ENCODE assay signal across 29 mouse cellular contexts in genomic region chr7:44914396-44914795, GRCm38 (mm10). TPM values are rescaled to one million over a fixed set of nuclear protein-coding genes. Genes with fewer than 3 reads are reported as not detected.
A peak's percentile ranks its signal among the peaks of the same experiment; 100 is the strongest.
DNase-seq lines count a peak whose midpoint lies in the region; ATAC-seq and TF ChIP-seq lines count a peak whose summit lies in the region.
"Had no signal": no experiment of that assay in that cellular context is flagged by ENCODE, and none has a peak within 500 bp of the region (broad histone marks: within the 10 kb centered on the region; RNA-seq: fewer than 3 reads in every experiment).

No protein-coding gene starts in this region.

- no peaks in the 10 kb centered on the region for H3K9me3 ChIP-seq in forebrain, embryonic 13.5 days (replicated peaks)
- no peaks in the 10 kb centered on the region for H3K9me3 ChIP-seq in forebrain, embryonic 15.5 days
- no peaks in the 10 kb centered on the region for H3K9me3 ChIP-seq in heart, embryonic 11.5 days (replicated peaks; ENCODE audit: control insufficient read depth, low read length)
- H3K9me3 ChIP-seq in heart, embryonic 10.5 days, result no peaks in the 10 kb centered on the region
- H3K9me3 ChIP-seq in heart, embryonic 14.5 days (ENCODE audit: control insufficient read depth, low read length), result no peaks in the 10 kb centered on the region
- H3K9me3 ChIP-seq: forebrain, embryonic 10.5 days; hindbrain, embryonic 12.5 days; hindbrain, embryonic 15.5 days had no signal

- no peaks in the 10 kb centered on the region for H3K27me3 ChIP-seq in forebrain, embryonic 13.5 days
- no peaks in the 10 kb centered on the region for H3K27me3 ChIP-seq in forebrain, embryonic 15.5 days
- H3K27me3 ChIP-seq in heart, embryonic 11.5 days (ENCODE audit: control insufficient read depth, insufficient read depth, low read length), result no peaks in the 10 kb centered on the region
- H3K27me3 ChIP-seq in heart, embryonic 10.5 days (ENCODE audit: insufficient read depth, poor library complexity, severe bottlenecking), result no peaks in the 10 kb centered on the region
- H3K27me3 ChIP-seq in heart, embryonic 14.5 days (ENCODE audit: control insufficient read depth, insufficient read depth, low read length), result no peaks in the 10 kb centered on the region
- no peaks in the 10 kb centered on the region for H3K27me3 ChIP-seq in myocyte (ENCODE audit: control insufficient read depth, insufficient read depth, insufficient read length)
- H3K27me3 ChIP-seq: hindbrain, embryonic 12.5 days; hindbrain, embryonic 15.5 days had no signal

- no peak for ATAC-seq in forebrain, embryonic 13.5 days
- ATAC-seq in forebrain, embryonic 15.5 days (replicated peaks), result no peak
- no peak for ATAC-seq in heart, embryonic 11.5 days (replicated peaks; ENCODE audit: insufficient number of reproducible peaks, low FRiP score, low TSS enrichment)
- ATAC-seq in heart, embryonic 14.5 days (ENCODE audit: insufficient number of reproducible peaks, insufficient read depth, low FRiP score, low read depth), result no peak
- ATAC-seq: activated CD4-positive, CD25-positive, alpha-beta regulatory T cell, adult 4 months; forebrain, embryonic 14.5 days; intestine, postnatal 0 days had no signal

- no peak for TF ChIP-seq POLR2A in myocyte (IDR thresholded peaks at IDR 0.05; ENCODE audit: insufficient read length, low read depth)

- no peak overlapping the region for H3K4me2 ChIP-seq in forebrain, embryonic 13.5 days
- H3K4me2 ChIP-seq in forebrain, embryonic 15.5 days (replicated peaks), result no peak overlapping the region
- no peak overlapping the region for H3K4me2 ChIP-seq in heart, embryonic 11.5 days
- no peak overlapping the region for H3K4me2 ChIP-seq in heart, embryonic 14.5 days (ENCODE audit: low read length)
- peak overlapping the region; percentile 24 for H3K4me2 ChIP-seq in myocyte (ENCODE audit: low read depth)
- H3K4me2 ChIP-seq: hindbrain, embryonic 12.5 days; hindbrain, embryonic 15.5 days had no signal

- intact Hi-C loops in heart, postnatal 14 days (cut with DNase I), result no loop called here

- peaks cover 72% of the 10 kb centered on the region for H3K36me3 ChIP-seq in forebrain, embryonic 13.5 days (ENCODE audit: poor library complexity, severe bottlenecking)
- H3K36me3 ChIP-seq in forebrain, embryonic 15.5 days, result peaks cover 57% of the 10 kb centered on the region
- peaks cover 26% of the 10 kb centered on the region for H3K36me3 ChIP-seq in heart, embryonic 11.5 days (ENCODE audit: control insufficient read depth, insufficient read depth, low read length)
- H3K36me3 ChIP-seq in heart, embryonic 10.5 days, result peaks cover 69% of the 10 kb centered on the region
- H3K36me3 ChIP-seq in heart, embryonic 14.5 days (ENCODE audit: control insufficient read depth, insufficient read depth, low read length), result peaks cover 72% of the 10 kb centered on the region
- peaks cover 15% of the 10 kb centered on the region for H3K36me3 ChIP-seq in myocyte (ENCODE audit: control insufficient read depth, insufficient read depth)

- no peak overlapping the region for H3K4me3 ChIP-seq in forebrain, embryonic 13.5 days
- H3K4me3 ChIP-seq in forebrain, embryonic 15.5 days, result no peak overlapping the region
- H3K4me3 ChIP-seq in heart, embryonic 11.5 days (ENCODE audit: low read depth, low read length), result no peak overlapping the region
- H3K4me3 ChIP-seq in heart, embryonic 10.5 days, result no peak overlapping the region
- no peak overlapping the region for H3K4me3 ChIP-seq in heart, embryonic 14.5 days (ENCODE audit: control insufficient read depth in 1 of 2, insufficient read depth in 1 of 2, low read depth in 1 of 2, low read length in 2 of 2)
- H3K4me3 ChIP-seq in myocyte, result no peak overlapping the region
- H3K4me3 ChIP-seq: forebrain, embryonic 10.5 days; hindbrain, embryonic 12.5 days; hindbrain, embryonic 15.5 days had no signal

- WGBS in forebrain, embryonic 13.5 days, result 56% methylated on average over 2 of the region's 2 CpGs
- 73% methylated on average over 2 of the region's 2 CpGs for WGBS in forebrain, embryonic 15.5 days
- WGBS in heart, embryonic 11.5 days (ENCODE audit: insufficient replicate concordance), result 67% methylated on average over 2 of the region's 2 CpGs
- 77% methylated on average over 2 of the region's 2 CpGs for WGBS in heart, embryonic 10.5 days
- WGBS in heart, embryonic 14.5 days, result 77% methylated on average over 2 of the region's 2 CpGs

- DNase-seq in heart, embryonic 10.5 days (ENCODE audit: low spot score), result no peak
- no peak for DNase-seq in heart, postnatal 14 days
- DNase-seq: adrenal gland, adult 8-10 months; adrenal gland, postnatal 25 days; cerebellum, adult 11-12 months; cerebellum, adult 8-10 months; cerebellum, postnatal 10 days; cerebellum, postnatal 36 days; embryo, embryonic 11 days; gastrocnemius, postnatal 10 days; gastrocnemius, postnatal 36 days; heart, postnatal 10 days; kidney, adult 2 months had no signal

- peaks cover under 1% of the 10 kb centered on the region for H3K79me2 ChIP-seq in myocyte (ENCODE audit: control insufficient read depth, insufficient read depth)

- peak overlapping the region; percentile 19; the same call in 1 of the 2 replicates for H3K27ac ChIP-seq in forebrain, embryonic 13.5 days
- H3K27ac ChIP-seq in forebrain, embryonic 15.5 days (replicated peaks), result no peak overlapping the region
- 0 out of 2 replicates have a peak overlapping the region, but pooled peaks have one; percentile 29 for H3K27ac ChIP-seq in heart, embryonic 11.5 days (ENCODE audit: low read depth, low read length)
- no peak overlapping the region for H3K27ac ChIP-seq in heart, embryonic 10.5 days
- H3K27ac ChIP-seq in heart, embryonic 14.5 days (replicated peaks in 1 of 2; ENCODE audit: control insufficient read depth in 1 of 2, insufficient read depth in 1 of 2, low read depth in 2 of 2, low read length in 2 of 2), result peak overlapping the region; percentile 35 to 37; a peak in 2 of 4 replicates
- H3K27ac ChIP-seq: forebrain, embryonic 10.5 days; hindbrain, embryonic 12.5 days; hindbrain, embryonic 15.5 days had no signal

- H3K4me1 ChIP-seq in forebrain, embryonic 13.5 days, result no peaks in the 10 kb centered on the region
- H3K4me1 ChIP-seq in forebrain, embryonic 15.5 days, result no peaks in the 10 kb centered on the region
- H3K4me1 ChIP-seq in heart, embryonic 11.5 days (ENCODE audit: control insufficient read depth, insufficient read depth, low read length), result peaks cover 21% of the 10 kb centered on the region
- peaks cover 33% of the 10 kb centered on the region for H3K4me1 ChIP-seq in heart, embryonic 10.5 days
- H3K4me1 ChIP-seq in heart, embryonic 14.5 days (ENCODE audit: control insufficient read depth in 2 of 2, insufficient read depth in 2 of 2, low read length in 2 of 2), result peaks cover 7 to 20% of the 10 kb centered on the region in 2 experiments
- H3K4me1 ChIP-seq: forebrain, embryonic 10.5 days; hindbrain, embryonic 12.5 days; hindbrain, embryonic 15.5 days had no signal

- no peak overlapping the region for H3ac ChIP-seq in myocyte (ENCODE audit: control insufficient read depth, insufficient read length)

- no peak overlapping the region for H3K9ac ChIP-seq in forebrain, embryonic 13.5 days
- H3K9ac ChIP-seq in forebrain, embryonic 15.5 days (replicated peaks), result no peak overlapping the region
- no peak overlapping the region for H3K9ac ChIP-seq in heart, embryonic 11.5 days (ENCODE audit: low read depth, low read length)
- no peak overlapping the region for H3K9ac ChIP-seq in heart, embryonic 14.5 days (ENCODE audit: low read length)
- H3K9ac ChIP-seq: hindbrain, embryonic 12.5 days; hindbrain, embryonic 15.5 days had no signal

RNA-seq across cellular contexts. Expression of gene Ap2a1, which starts 14.9 kb away (rescaled TPM):
- polyA plus RNA-seq in forebrain, embryonic 13.5 days (2015; fragmentation: Nextera tagmentation; extraction: Ambion mirVana), result 81.7 and 87.2 TPM in 2 replicates
- 105 and 107 TPM in 2 replicates for polyA plus RNA-seq in forebrain, embryonic 15.5 days (2015; fragmentation: Nextera tagmentation; extraction: Ambion mirVana)
- polyA plus RNA-seq in heart, embryonic 11.5 days (2014; fragmentation: Nextera tagmentation; extraction: Ambion mirVana), result 69.1 and 77.3 TPM in 2 replicates
- polyA plus RNA-seq in heart, embryonic 10.5 days (2016; fragmentation: Nextera tagmentation; extraction: Ambion mirVana), result 73.9 and 82.1 TPM in 2 replicates
- polyA plus RNA-seq in heart, embryonic 14.5 days (2014; fragmentation: Nextera tagmentation; extraction: Ambion mirVana), result 54.0 and 58.8 TPM in 2 replicates
- 10 to 100 TPM; 74.5 to 82.2 TPM for total RNA-seq in heart, postnatal 14 days (2021)
- 125 TPM for polyA plus RNA-seq in myocyte (2012; fragmentation: generic; extraction: Trizol)

RNA-seq across cellular contexts. Expression of gene Fuz, which starts 18.5 kb away (rescaled TPM):
- polyA plus RNA-seq in forebrain, embryonic 13.5 days (2015; fragmentation: Nextera tagmentation; extraction: Ambion mirVana), result 24.7 and 27.7 TPM in 2 replicates
- 20.6 and 22.1 TPM in 2 replicates for polyA plus RNA-seq in forebrain, embryonic 15.5 days (2015; fragmentation: Nextera tagmentation; extraction: Ambion mirVana)
- polyA plus RNA-seq in heart, embryonic 11.5 days (2014; fragmentation: Nextera tagmentation; extraction: Ambion mirVana), result 12.2 and 12.8 TPM in 2 replicates
- 14.2 and 14.9 TPM in 2 replicates for polyA plus RNA-seq in heart, embryonic 10.5 days (2016; fragmentation: Nextera tagmentation; extraction: Ambion mirVana)
- 11.9 and 14.5 TPM in 2 replicates for polyA plus RNA-seq in heart, embryonic 14.5 days (2014; fragmentation: Nextera tagmentation; extraction: Ambion mirVana)
- total RNA-seq in heart, postnatal 14 days (2021), result 10 to 100 TPM in 1 of 2 experiments, 1 to 10 TPM in 1; 9.0 to 18.1 TPM
- polyA plus RNA-seq in myocyte (2012; fragmentation: generic; extraction: Trizol), result 11.6 TPM

RNA-seq across cellular contexts. Expression of gene Med25, which starts 21.9 kb away (rescaled TPM):
- 145 and 165 TPM in 2 replicates for polyA plus RNA-seq in forebrain, embryonic 13.5 days (2015; fragmentation: Nextera tagmentation; extraction: Ambion mirVana)
- 164 and 166 TPM in 2 replicates for polyA plus RNA-seq in forebrain, embryonic 15.5 days (2015; fragmentation: Nextera tagmentation; extraction: Ambion mirVana)
- 47.3 and 51.9 TPM in 2 replicates for polyA plus RNA-seq in heart, embryonic 11.5 days (2014; fragmentation: Nextera tagmentation; extraction: Ambion mirVana)
- polyA plus RNA-seq in heart, embryonic 10.5 days (2016; fragmentation: Nextera tagmentation; extraction: Ambion mirVana), result 90.5 and 95.6 TPM in 2 replicates
- polyA plus RNA-seq in heart, embryonic 14.5 days (2014; fragmentation: Nextera tagmentation; extraction: Ambion mirVana), result 52.6 and 59.5 TPM in 2 replicates
- total RNA-seq in heart, postnatal 14 days (2021), result 10 to 100 TPM; 60.3 to 68.6 TPM
- 57.4 TPM for polyA plus RNA-seq in myocyte (2012; fragmentation: generic; extraction: Trizol)

RNA-seq across cellular contexts. Expression of gene Tsks, which starts 28.6 kb away (rescaled TPM):
- polyA plus RNA-seq in forebrain, embryonic 13.5 days (2015; fragmentation: Nextera tagmentation; extraction: Ambion mirVana), result 0.20 TPM in 1 of 2 replicates, not detected in the other
- not detected in 2 replicates for polyA plus RNA-seq in forebrain, embryonic 15.5 days (2015; fragmentation: Nextera tagmentation; extraction: Ambion mirVana)
- not detected in 2 replicates for polyA plus RNA-seq in heart, embryonic 11.5 days (2014; fragmentation: Nextera tagmentation; extraction: Ambion mirVana)
- 0.25 TPM in 1 of 2 replicates, not detected in the other for polyA plus RNA-seq in heart, embryonic 10.5 days (2016; fragmentation: Nextera tagmentation; extraction: Ambion mirVana)
- not detected in 2 replicates for polyA plus RNA-seq in heart, embryonic 14.5 days (2014; fragmentation: Nextera tagmentation; extraction: Ambion mirVana)
- not detected for total RNA-seq in heart, postnatal 14 days (2021)
- not detected for polyA plus RNA-seq in myocyte (2012; fragmentation: generic; extraction: Trizol)
- total RNA-seq: adrenal gland, adult 8-10 months; adrenal gland, postnatal 25 days; gastrocnemius, postnatal 10 days; gastrocnemius, postnatal 36 days; heart, adult 18-20 months; heart, postnatal 10 days; hematopoietic stem cell, adult 5-6 weeks had no signal
- polyA plus RNA-seq: activated CD4-positive, CD25-positive, alpha-beta regulatory T cell, adult 4 months; embryonic facial prominence, embryonic 11.5 days; embryonic facial prominence, embryonic 14.5 days; forebrain, embryonic 14.5 days; hindbrain, embryonic 12.5 days; intestine, embryonic 14.5 days had no signal

RNA-seq across cellular contexts. Expression of gene Ptov1, which starts 44.8 kb away (rescaled TPM):
- polyA plus RNA-seq in forebrain, embryonic 13.5 days (2015; fragmentation: Nextera tagmentation; extraction: Ambion mirVana), result 558 and 574 TPM in 2 replicates
- 583 and 618 TPM in 2 replicates for polyA plus RNA-seq in forebrain, embryonic 15.5 days (2015; fragmentation: Nextera tagmentation; extraction: Ambion mirVana)
- 205 and 218 TPM in 2 replicates for polyA plus RNA-seq in heart, embryonic 11.5 days (2014; fragmentation: Nextera tagmentation; extraction: Ambion mirVana)
- polyA plus RNA-seq in heart, embryonic 10.5 days (2016; fragmentation: Nextera tagmentation; extraction: Ambion mirVana), result 258 and 316 TPM in 2 replicates
- 279 and 310 TPM in 2 replicates for polyA plus RNA-seq in heart, embryonic 14.5 days (2014; fragmentation: Nextera tagmentation; extraction: Ambion mirVana)
- total RNA-seq in heart, postnatal 14 days (2021), result 100 to 1,000 TPM; 149 to 160 TPM
- 298 TPM for polyA plus RNA-seq in myocyte (2012; fragmentation: generic; extraction: Trizol)

Comparison
In these comparisons a context has a peak if more than half of its experiments do, and no peak if none do; other contexts are left out.
1. H3K27ac ChIP-seq: peak in forebrain, embryonic 13.5 days (single experiment), heart, embryonic 11.5 days (single experiment) and heart, embryonic 14.5 days (2 of 2); none in forebrain, embryonic 15.5 days (single experiment) and heart, embryonic 10.5 days (single experiment).